Mouse (Mus musculus) intestine, embryonic 16.5 days (tissue): ENCODE results near the gene Kctd18. TPM values are rescaled to one million over a fixed set of nuclear protein-coding genes. Genes with fewer than 3 reads are reported as not detected.
"Not testable (repeated sequence)": the region's sequence is repeated elsewhere in the genome, so short reads cannot be mapped to it uniquely, and the experiment has no call there.

ENCODE experiments used
- ATAC-seq: fragments of 200-750 bp; cut with Nextera tagmentation; 2 replicates; pipeline ENCODE4 v1.8.0; 2017; ENCODE audit warnings: moderate TSS enrichment, moderate library complexity
- H3K27ac ChIP-seq: fragments of 300-500 bp; sonication (generic); 2 replicates; pipeline ENCODE4 v1.5.1; 2014; ENCODE audit warnings: mild to moderate bottlenecking, low read length
- H3K27me3 ChIP-seq: fragments of 300-500 bp; sonication (generic); replicated peaks from 2 replicates; pipeline ENCODE4 v1.6.1; 2014; ENCODE audit warnings: low read length, control low read depth, mixed read lengths; ENCODE audit not compliant: control insufficient read depth, insufficient read depth
- H3K36me3 ChIP-seq: fragments of 300-500 bp; sonication (generic); 2 replicates; pipeline ENCODE4 v1.6.1; 2014; ENCODE audit warnings: low read length, control low read depth; ENCODE audit not compliant: control insufficient read depth, insufficient read depth
- H3K4me1 ChIP-seq: fragments of 300-500 bp; sonication (generic); 2 replicates; pipeline ENCODE4 v1.6.1; 2014; ENCODE audit warnings: low read length, control low read depth, mixed read lengths; ENCODE audit not compliant: control insufficient read depth, insufficient read depth
- H3K4me2 ChIP-seq: fragments of 300-500 bp; sonication (generic); 2 replicates; pipeline ENCODE4 v1.6.1; 2014; ENCODE audit warnings: low read depth, low read length, control low read depth
- H3K4me3 ChIP-seq: fragments of 300-500 bp; sonication (generic); 2 replicates; pipeline ENCODE4 v1.5.1; 2014; ENCODE audit warnings: mild to moderate bottlenecking, low read length
- H3K9ac ChIP-seq: fragments of 300-500 bp; sonication (generic); 2 replicates; pipeline ENCODE4 v1.6.1; 2014; ENCODE audit warnings: low read depth, low read length
- H3K9me3 ChIP-seq: fragments of 300-500 bp; sonication (generic); 2 replicates; pipeline ENCODE4 v1.6.1; 2016; ENCODE audit warnings: low read length, control low read depth; ENCODE audit not compliant: control insufficient read depth
- WGBS: fragments of 180-500 bp; shearing (Covaris S2); extraction: QIAGEN DNeasy Blood & Tissue Kit; methylation state at CpG from one replicate; pipeline ENCODE4 v1.1.7; 2014; 5-methylcytosine and 5-hydroxymethylcytosine counted together
- polyA plus RNA-seq: library from polyadenylated mRNA; unstranded; fragments of >200 nt; fragmentation: Nextera tagmentation; extraction: Ambion mirVana; gene quantifications from 2 replicates; pipeline ENCODE4 v1.2.1, GENCODE M21; 2015

The Kctd18 gene
- polyA plus RNA-seq, 1 experiment from 2014 or later, result 9.0 TPM

DNA sequence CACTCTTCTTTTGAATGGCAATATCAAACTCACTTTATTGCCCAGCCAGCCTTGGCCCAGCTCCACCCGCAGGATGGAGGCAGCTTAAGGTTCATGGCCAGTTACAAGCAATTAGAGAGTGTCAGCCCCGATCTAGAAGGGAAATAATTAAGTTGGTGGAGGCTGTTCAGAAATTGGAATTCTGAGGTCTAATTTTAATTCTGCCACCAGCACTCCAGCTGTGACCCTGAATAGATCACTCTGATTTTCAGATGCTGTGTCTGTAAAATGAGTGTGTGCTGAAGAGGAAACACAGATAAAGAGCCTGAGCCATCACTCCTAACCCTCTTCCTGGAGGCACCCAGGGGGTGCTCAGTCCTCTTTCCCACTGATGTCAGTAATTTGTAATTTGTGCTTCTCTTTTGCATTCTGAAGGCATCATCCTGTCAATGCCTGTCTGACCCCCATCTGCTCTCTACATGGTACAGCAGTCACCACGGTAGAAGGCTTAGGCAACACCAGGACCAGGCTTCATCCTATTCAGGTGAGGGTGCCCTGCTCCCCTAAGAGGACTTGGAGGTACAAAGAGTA is 28.1 kb upstream of the Kctd18 start:
- no peaks in the 10 kb centered on the region for H3K27me3 ChIP-seq
- H3K4me1 ChIP-seq, result no peaks in the 10 kb centered on the region
- no peak overlapping the region for H3K4me2 ChIP-seq
- H3K36me3 ChIP-seq, result no peaks in the 10 kb centered on the region
- ATAC-seq, result no peak
- 70% methylated on average over 3 of the region's 3 CpGs for WGBS
- H3K27ac ChIP-seq, result no peak overlapping the region
- no peak overlapping the region for H3K9ac ChIP-seq
- no peaks in the 10 kb centered on the region for H3K9me3 ChIP-seq
- no peak overlapping the region for H3K4me3 ChIP-seq

DNA sequence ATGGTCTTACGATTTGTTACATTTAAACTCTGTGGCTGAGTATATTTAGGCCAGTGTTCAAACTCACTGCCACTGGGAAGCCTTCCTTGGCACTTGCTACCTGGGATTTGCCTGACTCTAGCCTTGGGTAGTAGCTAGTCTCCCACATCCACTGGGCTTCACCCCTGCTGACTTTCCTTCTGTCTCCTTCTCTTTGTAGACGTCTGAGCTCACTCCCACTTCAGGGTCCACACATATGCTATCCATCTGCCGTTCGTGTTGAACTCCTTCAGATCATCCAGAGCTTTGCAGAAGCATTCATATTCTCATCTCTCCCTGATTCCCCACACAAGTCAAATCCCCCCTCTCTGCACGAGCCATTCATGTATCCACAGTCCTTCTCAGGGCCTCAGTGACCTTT is 26.8 kb upstream of the Kctd18 start:
- Histone ChIP-seq H3K27ac (no peak overlapping the region), H3K9me3 (no peaks in the 10 kb centered on the region), H3K4me2 (no peak overlapping the region), H3K9ac (no peak overlapping the region), H3K4me1 (no peaks in the 10 kb centered on the region), H3K27me3 (no peaks in the 10 kb centered on the region), H3K36me3 (no peaks in the 10 kb centered on the region), H3K4me3 (no peak overlapping the region)
- 76% methylated on average over 5 of the region's 5 CpGs for WGBS
- no peak for ATAC-seq

DNA sequence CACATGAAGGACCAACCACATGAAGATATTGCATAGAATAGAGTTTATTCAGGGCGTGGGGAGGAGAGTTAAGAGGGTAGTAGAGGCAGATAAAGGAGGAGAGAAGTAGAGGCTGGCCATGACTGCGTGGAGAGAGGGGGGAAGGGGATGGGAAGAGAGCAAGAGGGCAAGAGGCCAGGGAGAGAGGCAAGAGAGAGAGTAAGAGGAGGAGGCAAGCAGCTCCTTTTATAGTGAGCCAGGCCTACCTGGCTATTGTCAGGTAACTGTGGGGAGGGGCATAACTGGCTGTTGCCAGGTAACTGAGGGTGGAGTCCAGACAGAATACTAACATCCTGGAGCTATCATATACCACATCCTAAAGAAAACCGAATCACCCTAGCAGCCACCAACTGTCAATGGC is 26.3 kb upstream of the Kctd18 start:
- H3K36me3 ChIP-seq, result no peaks in the 10 kb centered on the region
- no peak for ATAC-seq
- 50% methylated on average over 3 of the region's 3 CpGs for WGBS

DNA sequence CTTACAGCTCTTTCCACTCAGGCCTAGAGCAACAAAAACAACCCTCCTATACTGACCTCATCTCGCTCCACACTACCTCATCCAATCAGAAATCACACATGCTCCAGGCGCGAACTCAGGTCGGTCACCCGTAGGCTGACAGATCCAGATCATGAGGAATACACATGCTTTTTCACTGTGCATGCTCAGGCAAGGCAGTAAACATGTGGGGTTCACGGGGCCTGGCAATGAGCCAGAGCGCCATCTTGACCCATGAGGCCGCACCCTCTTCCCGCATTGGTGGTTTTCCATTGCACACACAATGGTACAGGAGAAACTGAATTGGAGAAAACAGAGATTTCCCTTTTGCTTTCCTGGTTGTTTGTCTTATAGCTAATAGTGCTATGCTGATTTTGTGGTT is 18.6 kb upstream of the Kctd18 start:
- H3K9me3 ChIP-seq, H3K27me3 ChIP-seq, H3K4me2 ChIP-seq, H3K27ac ChIP-seq, ATAC-seq, H3K36me3 ChIP-seq, H3K4me3 ChIP-seq, H3K4me1 ChIP-seq, H3K9ac ChIP-seq: not testable (repeated sequence)
- 91% methylated on average over 9 of the region's 9 CpGs for WGBS

More for the DNA sequence above, 26.3 kb upstream of the Kctd18 start:
- Histone ChIP-seq H3K27ac (no peak overlapping the region), H3K9ac (no peak overlapping the region), H3K4me1 (no peaks in the 10 kb centered on the region), H3K9me3 (no peaks in the 10 kb centered on the region), H3K4me3 (no peak overlapping the region), H3K27me3 (no peaks in the 10 kb centered on the region), H3K4me2 (no peak overlapping the region)

DNA sequence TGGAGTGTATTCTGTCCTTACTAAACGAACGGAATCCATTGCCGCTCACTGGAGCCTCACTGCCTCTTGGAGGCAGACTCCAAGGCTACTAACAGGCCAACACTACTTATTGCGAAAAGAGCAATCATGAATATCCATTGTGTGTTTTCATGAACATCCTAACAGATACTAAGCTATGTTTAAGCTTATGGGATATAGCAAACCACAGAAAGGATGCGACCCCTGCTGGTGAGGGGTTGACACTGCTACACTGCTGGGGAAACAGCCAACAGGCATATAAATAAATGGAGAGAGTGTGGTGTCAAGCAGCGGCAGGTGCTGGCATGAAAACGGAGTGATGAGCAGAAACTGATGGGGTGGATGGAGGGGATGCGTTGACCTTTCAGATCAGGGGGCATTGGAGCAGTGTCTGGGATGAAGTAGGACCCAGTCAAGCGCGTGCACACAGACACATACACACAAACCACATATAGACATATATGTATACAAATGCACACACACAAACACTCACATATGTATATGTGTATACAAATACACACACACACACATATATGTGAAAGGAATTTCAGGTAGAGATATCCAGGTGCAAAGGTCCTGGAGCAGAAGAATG is 12.5 kb upstream of the Kctd18 start:
- WGBS, result 63% methylated on average over 10 of the region's 10 CpGs
- no peak overlapping the region for H3K9ac ChIP-seq
- ATAC-seq, result 0 out of 2 replicates have a peak, but pooled peaks have one; percentile 36
- H3K9me3 ChIP-seq, result no peaks in the 10 kb centered on the region
- H3K4me2 ChIP-seq, result no peak overlapping the region
- H3K4me3 ChIP-seq, result no peak overlapping the region
- H3K36me3 ChIP-seq, result no peaks in the 10 kb centered on the region
- H3K27me3 ChIP-seq, result no peaks in the 10 kb centered on the region
- no peak overlapping the region for H3K27ac ChIP-seq
- H3K4me1 ChIP-seq, result no peaks in the 10 kb centered on the region

DNA sequence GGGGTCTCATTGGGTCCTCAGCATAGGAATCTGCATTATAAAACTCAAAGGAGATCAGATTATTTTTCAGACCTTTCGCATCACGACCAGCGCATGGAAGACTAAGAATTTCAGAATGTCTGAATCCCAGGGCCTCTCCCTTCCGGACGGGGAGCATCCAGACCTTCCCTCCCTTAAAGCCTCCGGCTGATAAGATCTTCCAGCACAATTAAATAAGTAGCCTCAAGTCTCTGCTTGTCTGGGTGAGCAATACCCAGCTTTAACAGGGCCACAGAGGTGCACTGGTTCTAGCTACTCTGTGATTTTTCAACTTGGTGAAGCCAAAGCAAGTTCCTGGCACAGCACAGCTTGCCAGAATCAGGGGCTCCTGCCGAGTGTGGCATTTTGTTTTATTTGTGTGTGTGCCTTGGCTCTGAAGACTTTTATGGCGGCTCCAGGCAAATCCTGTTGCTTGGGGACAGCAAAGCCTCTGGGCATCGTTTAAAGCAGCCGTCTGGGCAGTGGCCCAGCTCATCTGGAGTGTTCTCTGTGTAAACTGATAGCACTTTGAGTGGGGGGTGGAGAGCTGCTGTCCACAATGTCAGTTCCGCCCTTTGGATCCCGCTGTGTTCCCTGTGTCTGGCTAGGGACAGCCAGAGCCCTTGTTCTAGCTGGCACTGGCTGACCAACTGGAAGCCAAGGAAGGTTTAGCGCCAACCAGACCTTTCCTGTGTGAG is 11.6 kb upstream of the Kctd18 start:
- H3K27ac ChIP-seq, result no peak overlapping the region
- no peaks in the 10 kb centered on the region for H3K4me1 ChIP-seq
- 26% methylated on average over 13 of the region's 13 CpGs for WGBS
- no peak for ATAC-seq
- H3K9me3 ChIP-seq, result no peaks in the 10 kb centered on the region
- no peaks in the 10 kb centered on the region for H3K27me3 ChIP-seq
- no peak overlapping the region for H3K9ac ChIP-seq
- H3K4me2 ChIP-seq, result peak overlapping the region; percentile 55
- H3K36me3 ChIP-seq, result no peaks in the 10 kb centered on the region
- peak overlapping the region; percentile 34 for H3K4me3 ChIP-seq

DNA sequence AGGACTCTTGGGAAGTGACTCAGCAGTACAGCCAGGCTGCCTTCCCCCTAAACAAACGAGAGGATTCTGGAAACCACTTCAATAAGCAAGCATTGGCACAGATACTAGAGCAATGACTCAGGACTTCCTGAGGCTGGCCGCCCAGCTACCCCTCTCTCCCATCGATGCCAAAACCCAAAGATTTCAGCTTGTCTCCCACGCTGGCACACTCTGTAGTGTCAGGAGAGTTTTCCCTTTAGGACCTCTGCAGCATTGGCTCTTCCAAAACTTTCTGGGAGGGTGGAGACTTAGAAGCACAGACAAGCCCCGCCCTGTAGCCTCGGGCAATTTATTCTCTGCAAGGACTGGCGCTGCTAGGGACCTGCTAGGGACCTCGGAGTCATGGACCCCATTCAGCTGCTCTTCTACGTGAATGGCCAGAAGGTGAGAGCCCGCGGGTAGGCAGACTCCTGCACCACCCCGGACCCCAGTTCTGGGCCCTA is 10.9 kb upstream of the Kctd18 start, which contains the start of gene Aox1:
TSS of gene Aox1 (plus strand) at position 296 of the 482 bp plus-strand sequence.
- peak; percentile 31; the same call in 1 of the 2 replicates for ATAC-seq
- peak within 1 kb of the TSS; percentile 55 for H3K4me2 ChIP-seq
- H3K4me1 ChIP-seq, result no peaks in the 10 kb centered on the region
- no peak within 1 kb of the TSS for H3K9ac ChIP-seq
- H3K27me3 ChIP-seq, result no peaks in the 10 kb centered on the region
- no peaks in the 10 kb centered on the region for H3K9me3 ChIP-seq
- H3K27ac ChIP-seq, result no peak within 1 kb of the TSS
- WGBS, result 15% methylated on average over 12 of the region's 12 CpGs
- peak within 1 kb of the TSS; percentile 34 for H3K4me3 ChIP-seq
- H3K36me3 ChIP-seq, result no peaks in the 10 kb centered on the region

DNA sequence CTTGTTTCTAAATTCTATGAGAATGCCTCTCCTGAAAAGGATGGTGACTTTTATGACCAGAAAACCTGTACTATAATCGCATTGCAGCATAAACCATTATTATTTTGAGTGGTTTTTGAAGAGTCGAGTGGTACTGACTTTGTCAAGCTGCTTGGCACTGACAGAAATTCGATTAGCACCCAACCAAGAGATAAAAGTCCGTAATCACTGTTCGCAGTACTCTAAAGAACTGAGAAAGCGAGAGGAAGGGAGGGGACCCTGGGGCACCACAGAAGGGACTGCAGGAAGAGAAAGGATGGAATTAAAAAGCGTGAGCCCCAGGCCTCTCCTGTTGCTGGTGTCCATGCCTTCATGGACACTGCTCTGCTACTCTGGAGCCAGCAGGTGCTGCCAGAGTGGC is 9.0 kb upstream of the Kctd18 start:
- Histone ChIP-seq H3K27me3 (no peaks in the 10 kb centered on the region), H3K4me3 (no peak overlapping the region), H3K4me2 (no peak overlapping the region), H3K9me3 (no peaks in the 10 kb centered on the region), H3K27ac (no peak overlapping the region), H3K9ac (no peak overlapping the region), H3K4me1 (no peaks in the 10 kb centered on the region), H3K36me3 (no peaks in the 10 kb centered on the region)
- WGBS, result 82% methylated on average over 7 of the region's 7 CpGs
- no peak for ATAC-seq

DNA sequence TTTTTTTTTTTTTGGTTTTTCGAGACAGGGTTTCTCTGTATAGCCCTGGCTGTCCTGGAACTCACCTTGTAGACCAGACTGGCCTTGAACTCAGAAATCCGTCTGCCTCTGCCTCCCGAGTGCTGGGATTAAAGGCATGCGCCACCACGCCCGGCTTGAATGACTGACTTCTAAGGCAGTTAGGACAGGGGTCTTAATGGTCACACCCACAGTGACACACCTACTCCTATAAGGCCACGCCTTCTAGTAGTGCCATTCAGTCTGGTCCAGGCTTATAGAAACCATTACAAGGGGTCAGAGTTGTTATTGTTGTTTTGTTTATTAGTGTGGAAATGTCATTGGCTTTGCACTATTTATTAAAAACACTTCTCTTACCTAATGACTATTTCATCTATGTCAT is 12.4 kb downstream of the Kctd18 start:
- H3K27me3 ChIP-seq, H3K9me3 ChIP-seq, H3K27ac ChIP-seq, H3K4me3 ChIP-seq, H3K4me1 ChIP-seq, H3K9ac ChIP-seq, H3K36me3 ChIP-seq, ATAC-seq, H3K4me2 ChIP-seq: not testable (repeated sequence)
- WGBS, result 96% methylated on average over 7 of the region's 7 CpGs
